Mouse (Mus musculus) intestine, embryonic 14.5 days (tissue): ENCODE results near the gene Chst12. TPM values are rescaled to one million over a fixed set of nuclear protein-coding genes. Genes with fewer than 3 reads are reported as not detected.

ENCODE experiments used
- ATAC-seq: fragments of 200-750 bp; cut with Nextera tagmentation; replicated peaks from 2 replicates; pipeline ENCODE4 v1.8.0; 2017; ENCODE audit warnings: low read depth, moderate number of reproducible peaks, moderate TSS enrichment, moderate library complexity; ENCODE audit not compliant: low FRiP score, low TSS enrichment
- DNase-seq: peaks from one replicate; pipeline ENCODE4 v3.0.0-alpha.2; 2018; ENCODE audit warnings: low spot score
- H3K27ac ChIP-seq: fragments of 300-500 bp; sonication (generic); 2 replicates; pipeline ENCODE4 v1.5.1; 2014; ENCODE audit warnings: low read depth, mild to moderate bottlenecking, control low read depth
- H3K27me3 ChIP-seq: fragments of 300-500 bp; sonication (generic); replicated peaks from 2 replicates; pipeline ENCODE4 v1.6.1; 2014; ENCODE audit warnings: low read length, control low read depth; ENCODE audit not compliant: control insufficient read depth, insufficient read depth
- H3K36me3 ChIP-seq: fragments of 300-500 bp; sonication (generic); 2 replicates; pipeline ENCODE4 v1.6.1; 2014; ENCODE audit warnings: low read length, control low read depth; ENCODE audit not compliant: control insufficient read depth, insufficient read depth
- H3K4me1 ChIP-seq: fragments of 300-500 bp; sonication (generic); replicated peaks from 2 replicates; pipeline ENCODE4 v1.6.1; 2014; ENCODE audit warnings: low read length, control low read depth, mixed read lengths; ENCODE audit not compliant: control insufficient read depth, insufficient read depth
- H3K4me2 ChIP-seq: fragments of 300-500 bp; sonication (generic); 2 replicates; pipeline ENCODE4 v1.6.1; 2014; ENCODE audit warnings: low read length
- H3K4me3 ChIP-seq: fragments of 300-500 bp; sonication (generic); 2 replicates; pipeline ENCODE4 v1.5.1; 2014; ENCODE audit warnings: low read depth, low read length, control low read depth, mixed read lengths
- H3K9ac ChIP-seq: fragments of 300-500 bp; sonication (generic); 2 replicates; pipeline ENCODE4 v1.6.1; 2014; ENCODE audit warnings: mild to moderate bottlenecking, low read length
- H3K9me3 ChIP-seq: fragments of 300-500 bp; sonication (generic); 2 replicates; pipeline ENCODE4 v1.6.1; 2016; ENCODE audit warnings: low read length, control low read depth; ENCODE audit not compliant: control insufficient read depth
- WGBS: fragments of 180-500 bp; shearing (Covaris S2); extraction: QIAGEN DNeasy Blood & Tissue Kit; methylation state at CpG from one replicate; pipeline ENCODE4 v1.1.7; 2014; 5-methylcytosine and 5-hydroxymethylcytosine counted together
- polyA plus RNA-seq: library from polyadenylated mRNA; unstranded; fragments of >200 nt; fragmentation: Nextera tagmentation; extraction: Ambion mirVana; gene quantifications from 2 replicates; pipeline ENCODE4 v1.2.1, GENCODE M21; 2014

Gene Chst12
- polyA plus RNA-seq, 1 experiment from 2014 or later = 20.7 TPM

GRCm38 (mm10) chr5:140564896-140565295 lies 59.5 kb downstream of the Chst12 start, which contains the start of gene Grifin:
Grifin (minus strand) TSS chr5:140565071.
- no peak within 1 kb of the TSS for H3K4me3 ChIP-seq
- no peaks in the 10 kb centered on the region for H3K27me3 ChIP-seq
- no peak within 1 kb of the TSS for H3K9ac ChIP-seq
- no peak within 1 kb of the TSS for H3K4me2 ChIP-seq
- no peaks in the 10 kb centered on the region for H3K36me3 ChIP-seq
- no peaks in the 10 kb centered on the region for H3K9me3 ChIP-seq
- no peak for ATAC-seq
- H3K27ac ChIP-seq = no peak within 1 kb of the TSS
- 69% methylated on average over 4 of the region's 4 CpGs for WGBS
- peaks cover 11% of the 10 kb centered on the region for H3K4me1 ChIP-seq
- DNase-seq = no peak

GRCm38 (mm10) chr5:140565451-140565850 lies 60.1 kb downstream of the Chst12 start:
- 35% methylated on average over 5 of the region's 5 CpGs for WGBS
- Histone ChIP-seq H3K4me1 (peaks cover 11% of the 10 kb centered on the region), H3K27me3 (no peaks in the 10 kb centered on the region), H3K9ac (no peak overlapping the region), H3K4me2 (no peak overlapping the region), H3K27ac (no peak overlapping the region), H3K9me3 (no peaks in the 10 kb centered on the region), H3K4me3 (no peak overlapping the region), H3K36me3 (no peaks in the 10 kb centered on the region)
- DNase-seq (no peak), ATAC-seq (peak; percentile 17; the same call in 1 of the 2 replicates)

- Histone ChIP-seq H3K9me3 (no peaks in the 10 kb centered on the region), H3K36me3 (no peaks in the 10 kb centered on the region), H3K27me3 (no peaks in the 10 kb centered on the region), H3K4me2 (no peak overlapping the region), H3K27ac (no peak overlapping the region), H3K4me1 (peaks cover 11% of the 10 kb centered on the region), H3K4me3 (no peak overlapping the region), H3K9ac (no peak overlapping the region)
- peak; percentile 75 for DNase-seq
- WGBS = 67% methylated on average over 6 of the region's 6 CpGs
- ATAC-seq = peak; percentile 33; the same call in 1 of the 2 replicates
These were observed 60.5 kb downstream of the Chst12 start for GRCm38 (mm10) chr5:140565856-140566255.

- no peak for DNase-seq
- H3K4me1 ChIP-seq = peaks cover 11% of the 10 kb centered on the region
- no peak overlapping the region for H3K4me3 ChIP-seq
- WGBS = 72% methylated on average over 4 of the region's 4 CpGs
- H3K4me2 ChIP-seq = no peak overlapping the region
- H3K27me3 ChIP-seq = no peaks in the 10 kb centered on the region
- H3K9ac ChIP-seq = no peak overlapping the region
- no peak for ATAC-seq
- no peak overlapping the region for H3K27ac ChIP-seq
- H3K36me3 ChIP-seq = no peaks in the 10 kb centered on the region
- H3K9me3 ChIP-seq = no peaks in the 10 kb centered on the region
These were observed 60.9 kb downstream of the Chst12 start for GRCm38 (mm10) chr5:140566271-140566670.

- no peak overlapping the region for H3K9ac ChIP-seq
- H3K27ac ChIP-seq = no peak overlapping the region
- H3K4me3 ChIP-seq = no peak overlapping the region
- 51% methylated on average over 11 of the region's 11 CpGs for WGBS
- no peak for DNase-seq
- H3K36me3 ChIP-seq = no peaks in the 10 kb centered on the region
- H3K9me3 ChIP-seq = no peaks in the 10 kb centered on the region
- ATAC-seq = no peak
- no peaks in the 10 kb centered on the region for H3K27me3 ChIP-seq
- peaks cover 11% of the 10 kb centered on the region for H3K4me1 ChIP-seq
- H3K4me2 ChIP-seq = no peak overlapping the region
These were observed 62.0 kb downstream of the Chst12 start for GRCm38 (mm10) chr5:140567321-140567720.

- Histone ChIP-seq H3K4me1 (peaks cover 11% of the 10 kb centered on the region), H3K9ac (no peak overlapping the region), H3K4me2 (no peak overlapping the region), H3K36me3 (no peaks in the 10 kb centered on the region), H3K9me3 (no peaks in the 10 kb centered on the region), H3K27me3 (no peaks in the 10 kb centered on the region), H3K27ac (no peak overlapping the region), H3K4me3 (no peak overlapping the region)
- 89% methylated on average over 5 of the region's 5 CpGs for WGBS
- DNase-seq (no peak), ATAC-seq (no peak)
These were observed 62.4 kb downstream of the Chst12 start for GRCm38 (mm10) chr5:140567751-140568150.

- ATAC-seq (no peak), DNase-seq (peak; percentile 88)
- H3K27me3 ChIP-seq = no peaks in the 10 kb centered on the region
- H3K9me3 ChIP-seq = no peaks in the 10 kb centered on the region
- no peaks in the 10 kb centered on the region for H3K36me3 ChIP-seq
- WGBS = 25% methylated on average over 10 of the region's 10 CpGs
- H3K4me2 ChIP-seq = 0 out of 2 replicates have a peak overlapping the region, but pooled peaks have one; percentile 5
- peaks cover 11% of the 10 kb centered on the region for H3K4me1 ChIP-seq
- H3K9ac ChIP-seq = no peak overlapping the region; the same call in 1 of the 2 replicates
- H3K4me3 ChIP-seq = no peak overlapping the region
- no peak overlapping the region; the same call in 1 of the 2 replicates for H3K27ac ChIP-seq
These were observed 63.1 kb downstream of the Chst12 start for GRCm38 (mm10) chr5:140568321-140568970.

GRCm38 (mm10) chr5:140569032-140569595 lies 63.8 kb downstream of the Chst12 start:
- Histone ChIP-seq H3K36me3 (no peaks in the 10 kb centered on the region), H3K9me3 (no peaks in the 10 kb centered on the region), H3K27me3 (no peaks in the 10 kb centered on the region), H3K4me3 (no peak overlapping the region), H3K9ac (no peak overlapping the region), H3K4me1 (peaks cover 11% of the 10 kb centered on the region), H3K4me2 (no peak overlapping the region), H3K27ac (no peak overlapping the region)
- no peak for DNase-seq
- no peak for ATAC-seq
- WGBS = 82% methylated on average over 16 of the region's 16 CpGs
